Mouse (Mus musculus) CH12.LX (cell line): ENCODE measurements at regions not wholly inside any gene's neighbourhood (a gene's known extent, or its start where the extent isn't known, plus 50 kb on each side); places are given as distances from the start of the nearest gene placed in this dataset.

ENCODE experiments used
- DNase-seq: peaks from one replicate; pipeline ENCODE4 v3.0.0-alpha.2; 2013; ENCODE audit errors: extremely low read depth
- H3K27ac ChIP-seq: 2 replicates; pipeline ENCODE4 v1.5.1; 2012; ENCODE audit warnings: low read depth, mild to moderate bottlenecking, control low read depth, moderate library complexity; ENCODE audit not compliant: insufficient read depth
- H3K27me3 ChIP-seq: replicated peaks from 2 replicates; pipeline ENCODE3; 2012; ENCODE audit warnings: inconsistent platforms
- H3K36me3 ChIP-seq, 2 experiments: replicated peaks in 1 of 2; 2 replicates each; pipeline versions ENCODE3 to v1.6.1; 2012; ENCODE audit warnings: inconsistent platforms in 1 of 2, low read length in 1 of 2, mild to moderate bottlenecking in 1 of 2, mixed read lengths in 1 of 2, moderate library complexity in 1 of 2; ENCODE audit not compliant: control insufficient read depth in 1 of 2, insufficient read depth in 1 of 2
- H3K4me1 ChIP-seq, 2 experiments: 2 replicates each; pipeline ENCODE4 v1.6.1; 2012; ENCODE audit warnings: inconsistent platforms in 1 of 2, moderate library complexity in 1 of 2; ENCODE audit not compliant: insufficient read depth in 2 of 2, control insufficient read depth in 1 of 2
- H3K4me2 ChIP-seq: 2 replicates; pipeline ENCODE4 v1.6.1; 2012; ENCODE audit warnings: low read depth, mild to moderate bottlenecking, control low read depth; ENCODE audit not compliant: poor library complexity, insufficient read depth, severe bottlenecking
- H3K4me3 ChIP-seq, 3 experiments: fragments of 150-350 bp in 1 of 3; sonication (generic) in 1 of 3; replicated peaks in 1 of 3; 2 replicates each; pipeline versions ENCODE3 to v1.5.1; 2011 to 2012; ENCODE audit warnings: low read depth in 2 of 3, low read length in 2 of 3, mild to moderate bottlenecking in 2 of 3, moderate library complexity in 2 of 3, control low read depth in 1 of 3, improper control_type of control experiment in 1 of 3, inconsistent platforms in 1 of 3, mixed read lengths in 1 of 3; ENCODE audit not compliant: poor library complexity in 1 of 3
- H3K79me2 ChIP-seq: replicated peaks from 2 replicates; pipeline ENCODE4 v1.6.1; 2012; ENCODE audit warnings: mild to moderate bottlenecking, moderate library complexity; ENCODE audit not compliant: control insufficient read depth, poor library complexity, insufficient read depth, severe bottlenecking; ENCODE audit errors: extremely low read depth
- H3K9ac ChIP-seq: 2 replicates; pipeline ENCODE4 v1.6.1; 2012; ENCODE audit warnings: low read depth, mild to moderate bottlenecking, control low read depth, moderate library complexity; ENCODE audit not compliant: insufficient read depth
- H3K9me3 ChIP-seq: replicated peaks from 2 replicates; pipeline ENCODE3; 2012; ENCODE audit warnings: low read length, inconsistent platforms, mixed read lengths
- BHLHE40 ChIP-seq: IDR thresholded peaks from 2 replicates; pipeline ENCODE4 v1.6.1; 2011; ENCODE audit warnings: mild to moderate bottlenecking, low read depth, low read length, improper control_type of control experiment
- CHD1 ChIP-seq: IDR thresholded peaks from 2 replicates; pipeline ENCODE4 v1.6.1; 2012; ENCODE audit warnings: low read depth, low read length, improper control_type of control experiment, inconsistent platforms
- CTCF ChIP-seq, 2 experiments: IDR thresholded peaks in 1 of 2; conservative IDR thresholded peaks in 1 of 2; 2 replicates each; pipeline ENCODE4 v1.5.1; 2011 to 2012; ENCODE audit warnings: low read depth in 2 of 2, low read length in 2 of 2, improper control_type of control experiment in 1 of 2, inconsistent platforms in 1 of 2, mild to moderate bottlenecking in 1 of 2, moderate library complexity in 1 of 2
- ELF1 ChIP-seq: IDR thresholded peaks from 2 replicates; pipeline ENCODE4 v1.6.1; 2014; ENCODE audit warnings: low read depth, mild to moderate bottlenecking, inconsistent platforms, low read length, improper control_type of control experiment
- EP300 ChIP-seq: IDR thresholded peaks from 2 replicates; pipeline ENCODE4 v1.6.1; 2011; ENCODE audit warnings: low read length, improper control_type of control experiment
- IRF4 ChIP-seq: IDR thresholded peaks from 2 replicates; pipeline ENCODE4 v1.6.1; 2014; ENCODE audit warnings: low read depth, mild to moderate bottlenecking, inconsistent platforms, low read length, improper control_type of control experiment
- JUN ChIP-seq: IDR thresholded peaks from 2 replicates; pipeline ENCODE4 v1.6.1; 2011; ENCODE audit warnings: low read depth, mild to moderate bottlenecking, low read length, improper control_type of control experiment, moderate library complexity; ENCODE audit not compliant: insufficient read depth
- JUND ChIP-seq: conservative IDR thresholded peaks from 2 replicates; pipeline ENCODE4 v1.6.1; 2011; ENCODE audit warnings: low read depth, low read length, improper control_type of control experiment
- KAT2A ChIP-seq: IDR thresholded peaks from 2 replicates; pipeline ENCODE4 v1.6.1; 2012; ENCODE audit warnings: low read length, improper control_type of control experiment, inconsistent platforms; ENCODE audit not compliant: insufficient replicate concordance
- MAFK ChIP-seq: IDR thresholded peaks from 2 replicates; pipeline ENCODE4 v1.6.1; 2011; ENCODE audit warnings: low read length, improper control_type of control experiment; ENCODE audit not compliant: insufficient replicate concordance
- MEF2A ChIP-seq: IDR thresholded peaks from 2 replicates; pipeline ENCODE4 v1.6.1; 2014; ENCODE audit warnings: low read depth, mild to moderate bottlenecking, inconsistent platforms, low read length, improper control_type of control experiment, borderline replicate concordance
- NRF1 ChIP-seq: IDR thresholded peaks from 2 replicates; pipeline ENCODE4 v1.6.1; 2014; ENCODE audit warnings: low read depth, mild to moderate bottlenecking, inconsistent platforms, low read length, improper control_type of control experiment, moderate library complexity
- PAX5 ChIP-seq: IDR thresholded peaks from 2 replicates; pipeline ENCODE4 v1.6.1; 2012; ENCODE audit warnings: low read length, inconsistent platforms, mixed read lengths
- POLR2AphosphoS2 ChIP-seq: IDR thresholded peaks from 2 replicates; pipeline ENCODE4 v1.6.1; 2011; ENCODE audit warnings: low read depth, low read length, improper control_type of control experiment
- RAD21 ChIP-seq: IDR thresholded peaks from 2 replicates; pipeline ENCODE4 v1.6.1; 2011; ENCODE audit warnings: low read depth, mild to moderate bottlenecking, low read length, improper control_type of control experiment, moderate library complexity
- TCF12 ChIP-seq: IDR thresholded peaks from 2 replicates; pipeline ENCODE4 v1.6.1; 2014; ENCODE audit warnings: low read depth, mild to moderate bottlenecking, inconsistent platforms, low read length, improper control_type of control experiment
- USF1 ChIP-seq: IDR thresholded peaks from 2 replicates; pipeline ENCODE4 v1.6.1; 2014; ENCODE audit warnings: low read depth, mild to moderate bottlenecking, inconsistent platforms, low read length, improper control_type of control experiment
- USF2 ChIP-seq: conservative IDR thresholded peaks from 2 replicates; pipeline ENCODE4 v1.6.1; 2011; ENCODE audit warnings: low read depth, low read length, improper control_type of control experiment
- ZC3H11A ChIP-seq: IDR thresholded peaks from 2 replicates; pipeline ENCODE4 v1.6.1; 2012; ENCODE audit warnings: low read depth, mild to moderate bottlenecking, inconsistent platforms, low read length, improper control_type of control experiment
- ZKSCAN1 ChIP-seq: IDR thresholded peaks from 2 replicates; pipeline ENCODE4 v1.6.1; 2012; ENCODE audit warnings: low read depth, inconsistent platforms, low read length, improper control_type of control experiment, borderline replicate concordance
- ZNF384 ChIP-seq: IDR thresholded peaks from 2 replicates; pipeline ENCODE4 v1.6.1; 2012; ENCODE audit warnings: low read depth, low read length, improper control_type of control experiment, inconsistent platforms
- dilution Hi-C: fragments of 300-500 bp; cut with MboI; formaldehyde crosslinking; loops from 2 replicates; pipeline ENCODE4 v1.14.3; 2020; ENCODE audit warnings: low sequenced_read_pairs; ENCODE audit not compliant: extremely low pct_unique_long_range_greater_than_20kb, extremely low pct_ligation_motif_present
- in situ Hi-C: fragments of 300-500 bp; cut with MboI; formaldehyde crosslinking; loops from 3 replicates; pipeline ENCODE4 v1.14.3; 2019; ENCODE audit warnings: low sequenced_read_pairs, low pct_ligation_motif_present, low pct_unique_long_range_greater_than_20kb, mixed read lengths

DNA sequence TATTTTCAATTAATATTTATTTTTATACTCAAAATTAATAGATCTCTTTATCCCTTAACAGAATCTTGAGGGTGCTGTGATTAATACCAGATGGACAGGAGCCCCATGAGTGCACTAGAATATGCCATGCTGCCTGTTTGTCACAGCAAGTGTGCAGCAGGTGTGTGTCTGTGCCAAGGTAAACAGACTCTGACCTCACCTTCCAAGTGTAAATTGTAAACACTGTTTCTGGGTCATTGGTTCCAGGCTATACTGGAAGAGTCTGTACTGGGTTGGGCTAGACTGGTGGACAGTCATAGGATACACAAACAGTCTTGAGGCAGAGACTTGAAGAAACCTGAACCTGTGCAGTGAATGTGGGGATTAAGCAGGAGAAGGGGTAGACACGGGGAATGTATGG lies 422.2 kb downstream of the Gm21833 start:
- Histone ChIP-seq H3K4me2 (no peak overlapping the region), H3K4me3 (no peak overlapping the region), H3K4me1 (no peaks in the 10 kb centered on the region), H3K9me3 (peaks cover 53% of the 10 kb centered on the region), H3K27me3 (no peaks in the 10 kb centered on the region), H3K27ac (no peak overlapping the region), H3K79me2 (no peaks in the 10 kb centered on the region), H3K36me3 (no peaks in the 10 kb centered on the region), H3K9ac (no peak overlapping the region)
- TF ChIP-seq RAD21 (no peak), ZKSCAN1 (no peak), ELF1 (no peak), ZC3H11A (no peak), EP300 (no peak), BHLHE40 (no peak), MAFK (no peak), JUND (no peak)
- dilution Hi-C loops (no loop called here), in situ Hi-C loops (no loop called here)
- no peak for DNase-seq

- no peak for TF ChIP-seq POLR2AphosphoS2
- TF ChIP-seq PAX5: no peak
- no peak for TF ChIP-seq NRF1
- no peak for TF ChIP-seq CHD1
- TF ChIP-seq IRF4: no peak
- TF ChIP-seq ZC3H11A: no peak
- no peak for TF ChIP-seq TCF12
- TF ChIP-seq CTCF (conservative IDR thresholded peaks at IDR 0.05 in 1 of 2, IDR thresholded peaks at IDR 0.05 in 1 of 2; ENCODE audit: low read depth in 2 of 2, low read length in 2 of 2): no peak
- TF ChIP-seq ELF1: no peak
- no peak for TF ChIP-seq MEF2A
- no peak for TF ChIP-seq ZNF384
- TF ChIP-seq USF2: no peak
- no peak for TF ChIP-seq USF1
- TF ChIP-seq JUN: no peak
- no peak for TF ChIP-seq KAT2A
- H3K9ac ChIP-seq: no peak overlapping the region
- DNase-seq: no peak
- H3K4me1 ChIP-seq: no peaks in the 10 kb centered on the region
- H3K79me2 ChIP-seq: no peaks in the 10 kb centered on the region
- H3K9me3 ChIP-seq: peaks cover 40% of the 10 kb centered on the region
- H3K4me3 ChIP-seq: no peak overlapping the region
- no peaks in the 10 kb centered on the region for H3K27me3 ChIP-seq
- no peak overlapping the region for H3K27ac ChIP-seq
- dilution Hi-C loops: no loop called here
- in situ Hi-C loops: no loop called here
- H3K4me2 ChIP-seq: no peak overlapping the region
- H3K36me3 ChIP-seq: no peaks in the 10 kb centered on the region
Observed at GRCm38 (mm10) chr16:83254183-83254582, 426.0 kb downstream of the Gm21833 start.
